Mouse (Mus musculus) embryonic facial prominence, embryonic 13.5 days (tissue): Measurements from ENCODE around the gene Igsf3. TPM values are rescaled to one million over a fixed set of nuclear protein-coding genes. Genes with fewer than 3 reads are reported as not detected.

Experiments
- polyA plus RNA-seq: library from polyadenylated mRNA; unstranded; fragments of >200 nt; fragmentation: Nextera tagmentation; extraction: Ambion mirVana; gene quantifications from 2 replicates; pipeline ENCODE4 v1.2.1, GENCODE M21; 2015

Igsf3 gene
- polyA plus RNA-seq, 1 experiment from 2014 or later = 104 TPM

Other genes starting within 250 kb of the Igsf3 start
- gene Cd2, start 89.1 kb upstream of the Igsf3 start, polyA plus RNA-seq = not detected in 2 replicates
- 61.7 and 65.4 TPM in 2 replicates for gene Atp1a1, start 227.6 kb downstream of the Igsf3 start, polyA plus RNA-seq